Mouse (Mus musculus) layer of hippocampus, postnatal 14 days (tissue): ENCODE data around the gene Prkacb. TPM values are rescaled to one million over a fixed set of nuclear protein-coding genes. Genes with fewer than 3 reads are reported as not detected.

Experiments used
- DNase-seq, 2 experiments: peaks; one replicate each; pipeline ENCODE4 v3.0.0; 2021 to 2022; ENCODE audit warnings: low spot score in 2 of 2, mixed read lengths in 1 of 2
- total RNA-seq, 2 experiments: library from RNA; stranded (reverse); gene quantifications; 2 replicates each; pipeline ENCODE4 v1.2.3; 2021

Gene Prkacb
- total RNA-seq, 2 experiments from 2014 or later = 214 to 231 TPM

DNA sequence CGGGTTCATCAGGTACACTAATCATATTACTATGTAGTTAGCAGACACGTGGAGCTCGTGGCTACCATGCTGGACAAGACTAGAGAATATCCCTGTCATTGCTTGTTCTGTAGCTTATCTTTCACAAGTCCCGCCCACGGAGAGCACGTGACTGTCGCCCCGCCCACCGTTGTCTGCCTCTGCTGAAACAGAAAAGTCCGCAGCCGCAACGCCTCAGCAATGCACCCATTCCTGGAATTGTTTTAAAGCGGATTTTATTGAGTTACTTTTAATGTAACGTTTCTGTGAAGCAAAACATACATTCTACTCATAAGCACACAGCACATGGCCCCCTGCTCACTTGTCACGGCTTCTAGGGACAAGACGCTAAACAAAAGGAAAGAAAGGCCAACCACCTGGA lies 133.1 kb downstream of the Prkacb start:
- DNase-seq = no peak

Other genes starting within 250 kb of the Prkacb start
- not detected for gene Uox, start 242.6 kb downstream of the Prkacb start, total RNA-seq
- gene Dnase2b, start 197.4 kb downstream of the Prkacb start, total RNA-seq = not detected
- gene 4930503B20Rik, start 161.7 kb downstream of the Prkacb start, total RNA-seq = not detected
- not detected for gene Samd13, start 127.4 kb downstream of the Prkacb start, total RNA-seq
- 100 to 1,000 TPM; 118 to 131 TPM for gene Ttll7, start 39.4 kb upstream of the Prkacb start, total RNA-seq